Mouse (Mus musculus): ENCODE results near the gene Htr2a.

GRCm38 (mm10) chr14:74659411-74659841, 18.8 kb downstream of the Htr2a start:
- TF ChIP-seq CTCF (IDR thresholded peaks at IDR 0.05; ENCODE audit: insufficient read depth, low read length) (no peak), POLR2A (IDR thresholded peaks at IDR 0.05; ENCODE audit: borderline replicate concordance, extremely low read depth, low read depth, low read length) (no peak)

Measured in lung, adult 2 months (tissue).